Mouse (Mus musculus) ZHBTc4 (cell line): ENCODE measurements around the gene Sall4.
A peak's percentile ranks its signal among the peaks of the same experiment; 100 is the strongest.

Experiments
- DNase-seq: peaks from one replicate; pipeline ENCODE4 v3.0.0-alpha.2; 2011; ENCODE audit warnings: low read depth, low spot score

The Sall4 gene

DNA sequence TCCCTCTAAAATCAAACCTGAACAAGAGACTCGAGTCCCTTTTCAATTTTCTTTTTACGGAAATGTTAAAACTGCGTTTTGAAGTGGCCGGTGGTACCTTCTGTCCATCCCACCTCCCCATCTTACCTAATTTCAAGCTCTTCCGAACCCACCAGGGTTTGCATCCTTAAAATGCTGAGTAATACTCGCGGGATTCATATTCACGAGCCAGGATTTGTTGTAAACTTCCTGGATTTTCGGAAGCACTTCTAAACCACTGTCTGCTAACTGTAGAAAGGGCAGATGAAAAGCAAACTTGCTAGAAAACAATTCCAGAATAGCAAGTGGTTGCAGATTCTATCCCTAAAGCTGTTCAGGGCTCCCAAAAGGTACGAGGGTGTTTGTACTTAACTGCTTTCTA is at the start of gene Sall4:
Sall4 (minus strand) TSS at position 362 of the 400 bp plus-strand sequence.
- no peak for DNase-seq

DNA sequence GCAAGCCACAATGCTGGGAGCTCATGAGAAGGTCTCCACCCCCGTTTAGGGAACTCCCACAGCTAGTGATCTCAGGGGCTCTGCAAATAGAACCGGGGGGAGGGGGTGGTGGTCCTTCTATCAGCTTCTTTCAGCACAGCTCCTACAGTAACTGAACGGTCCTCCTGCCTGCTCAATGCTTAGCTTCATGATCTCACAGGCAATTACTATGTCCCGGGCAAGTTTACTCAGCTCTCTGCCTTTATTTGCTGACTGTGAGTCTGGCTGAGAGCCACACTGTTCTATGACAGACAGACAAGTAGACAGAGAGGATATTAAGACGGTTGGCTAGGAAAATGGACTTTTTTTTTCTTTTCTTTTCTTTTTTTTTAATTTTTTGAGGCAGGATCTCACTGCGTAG is 45.5 kb upstream of the Sall4 start:
- no peak for DNase-seq

DNA sequence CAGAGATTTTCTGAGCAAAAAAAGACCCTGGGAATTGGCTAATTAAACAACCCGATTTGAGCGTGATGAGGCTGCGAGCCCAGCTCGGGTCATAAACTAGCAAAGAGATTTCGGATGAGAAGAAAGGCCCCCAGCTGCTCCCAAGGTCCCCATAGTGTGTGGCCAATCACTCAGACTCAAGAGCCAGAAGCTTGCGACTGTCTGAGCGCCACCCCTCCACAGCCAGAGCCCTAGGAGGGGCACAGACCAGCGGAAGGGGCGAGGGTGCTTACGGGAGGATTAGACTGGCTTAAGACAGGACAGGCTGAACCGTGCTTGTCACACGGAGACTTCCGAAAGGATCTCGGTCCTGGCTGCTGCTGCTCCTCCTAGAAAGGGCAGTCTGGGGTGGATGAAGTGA is 42.2 kb upstream of the Sall4 start:
- DNase-seq: no peak

GRCm38 (mm10) chr2:168807681-168808080 is 39.9 kb upstream of the Sall4 start:
- DNase-seq: no peak

- DNase-seq: no peak
Measured at GRCm38 (mm10) chr2:168803849-168804248, 36.1 kb upstream of the Sall4 start.

DNA sequence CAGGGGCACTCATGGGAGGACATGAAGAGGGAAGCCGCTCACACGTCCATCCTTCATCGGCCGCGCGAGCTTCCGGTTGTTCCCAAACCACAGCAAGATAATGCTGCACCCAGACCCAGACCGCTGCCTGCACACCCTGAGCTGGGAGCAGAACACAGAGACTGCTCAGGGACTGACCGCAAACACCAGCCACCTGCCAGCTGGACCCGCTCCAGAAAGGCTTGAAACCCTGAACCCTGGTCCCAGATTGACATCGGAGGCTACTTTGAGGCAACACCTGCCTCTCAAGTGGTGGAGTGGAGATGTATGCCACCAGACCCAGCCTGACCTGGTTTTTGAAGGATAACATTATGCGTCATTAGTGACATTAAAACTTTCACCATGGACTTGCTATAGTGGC is 31.6 kb upstream of the Sall4 start:
- no peak for DNase-seq

DNA sequence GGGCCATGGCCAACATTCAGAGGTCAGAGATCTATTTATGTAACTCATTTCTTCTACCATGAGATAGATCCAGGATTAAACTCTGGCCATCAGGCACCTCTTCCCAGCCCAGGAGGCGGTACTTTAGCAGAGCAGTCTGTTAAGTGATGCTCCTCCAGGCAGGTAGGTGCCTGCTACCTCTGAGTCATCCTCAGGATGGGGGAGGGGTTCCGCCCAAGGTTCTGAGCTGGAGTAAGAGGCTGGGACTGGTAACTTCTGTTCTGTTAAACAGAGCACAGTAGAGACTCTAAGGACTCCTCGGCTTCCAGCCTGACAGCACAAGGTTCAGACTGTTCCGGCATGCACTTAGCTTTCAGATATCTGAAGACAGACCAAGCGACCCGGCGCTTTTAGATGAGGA is 31.2 kb upstream of the Sall4 start:
- DNase-seq: peak; percentile 68

GRCm38 (mm10) chr2:168791115-168791802 is 23.5 kb upstream of the Sall4 start:
- DNase-seq: peak; percentile 84

DNA sequence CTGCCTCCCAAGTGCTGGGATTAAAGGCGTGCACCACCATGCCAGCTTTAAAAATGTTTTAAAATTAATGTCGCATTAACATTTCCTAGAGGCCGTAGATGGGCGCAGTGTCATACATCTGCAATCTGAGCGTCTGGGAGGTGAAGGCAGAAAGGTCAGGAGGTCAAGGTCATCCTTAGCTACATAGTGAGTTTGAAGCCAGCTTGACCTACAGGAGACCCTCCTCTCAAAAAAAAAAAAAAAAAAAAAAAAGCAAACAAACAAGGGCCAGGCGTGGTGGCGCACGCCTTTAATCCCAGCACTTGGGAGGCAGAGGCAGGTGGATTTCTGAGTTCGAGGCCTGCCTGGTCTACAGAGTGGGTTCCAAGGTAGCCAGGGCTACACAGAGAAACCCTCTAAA is 18.4 kb upstream of the Sall4 start:
- peak; percentile 51 for DNase-seq

DNA sequence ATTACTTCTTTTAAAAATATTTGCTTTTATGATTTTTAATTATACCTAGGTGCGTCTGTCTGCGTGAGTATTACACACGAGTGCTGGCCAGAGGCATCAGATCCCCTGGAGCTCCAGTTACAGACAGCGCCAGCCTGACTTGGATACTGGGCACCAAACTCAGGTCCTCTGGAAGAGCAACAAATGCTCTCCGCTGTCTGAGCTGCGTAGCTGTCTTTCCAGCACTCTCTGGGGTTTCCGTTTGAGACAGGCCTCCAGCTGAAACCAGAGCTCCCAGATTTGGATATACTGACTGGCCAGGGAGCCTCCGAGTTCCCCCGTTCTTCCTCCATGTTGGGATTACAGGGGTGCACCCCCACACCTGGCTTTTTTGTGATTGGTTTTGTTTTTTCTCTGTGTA is 12.9 kb upstream of the Sall4 start:
- peak; percentile 62 for DNase-seq

DNA sequence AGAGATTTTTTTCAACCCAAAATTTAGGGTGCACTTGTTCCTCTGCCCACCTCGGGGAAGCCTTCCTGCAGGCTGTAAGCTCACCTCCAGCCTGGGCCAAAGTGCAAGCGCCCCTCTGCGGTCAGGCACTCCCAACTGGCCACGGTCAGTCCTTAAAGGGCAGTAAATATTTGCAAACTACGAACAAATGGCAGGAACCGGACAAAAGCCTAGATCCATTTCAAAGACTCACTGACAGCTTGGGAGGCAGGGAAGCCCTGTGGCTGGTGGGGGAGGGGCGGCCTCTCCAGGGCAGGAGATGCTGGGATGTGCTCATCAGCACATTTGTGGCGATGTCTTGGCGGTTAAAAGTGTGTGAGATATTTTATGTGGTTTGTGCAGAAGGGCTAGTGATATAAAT is 12.3 kb upstream of the Sall4 start:
- DNase-seq: peak; percentile 76

GRCm38 (mm10) chr2:168777481-168777880 is 9.7 kb upstream of the Sall4 start:
- no peak for DNase-seq

DNA sequence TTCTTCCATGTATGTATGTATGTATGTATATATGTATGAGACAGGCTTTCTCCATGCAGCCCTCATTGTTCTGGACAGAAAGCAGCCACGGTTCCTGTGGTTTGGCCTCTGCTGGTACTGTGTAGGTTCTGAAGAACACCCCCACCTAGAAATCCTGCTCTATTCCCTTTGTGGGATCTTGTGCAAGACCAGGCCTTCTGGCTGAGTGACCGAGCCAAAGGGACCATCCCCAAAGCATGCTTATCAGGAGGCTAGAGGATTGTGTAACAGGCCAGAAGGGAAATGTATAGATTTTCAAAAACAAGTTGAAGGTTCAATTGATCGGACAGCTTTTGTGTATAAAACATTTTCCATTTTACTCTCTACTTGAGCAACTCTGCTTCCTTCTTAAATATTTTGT is 8.5 kb upstream of the Sall4 start:
- no peak for DNase-seq

DNA sequence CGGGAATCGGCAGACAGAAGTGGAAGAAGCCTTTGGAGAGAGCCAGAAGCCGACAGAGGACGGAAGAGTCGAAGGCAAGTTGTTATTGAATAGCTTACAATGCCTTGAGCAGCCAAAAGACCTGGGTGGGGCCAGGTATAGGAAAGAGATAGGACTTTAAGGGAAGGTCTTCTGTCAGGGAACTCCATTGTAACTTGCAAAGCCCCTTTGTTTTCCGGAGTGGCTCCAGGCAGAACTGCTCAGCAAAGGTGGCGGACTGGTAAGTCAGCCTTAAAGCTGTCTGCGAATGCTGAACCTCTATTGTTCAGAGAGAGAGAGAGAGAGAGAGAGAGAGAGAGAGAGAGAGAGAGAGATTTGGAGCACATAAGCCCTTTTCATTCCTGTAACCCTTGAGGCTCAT is 1.5 kb upstream of the Sall4 start:
- peak; percentile 86 for DNase-seq

DNA sequence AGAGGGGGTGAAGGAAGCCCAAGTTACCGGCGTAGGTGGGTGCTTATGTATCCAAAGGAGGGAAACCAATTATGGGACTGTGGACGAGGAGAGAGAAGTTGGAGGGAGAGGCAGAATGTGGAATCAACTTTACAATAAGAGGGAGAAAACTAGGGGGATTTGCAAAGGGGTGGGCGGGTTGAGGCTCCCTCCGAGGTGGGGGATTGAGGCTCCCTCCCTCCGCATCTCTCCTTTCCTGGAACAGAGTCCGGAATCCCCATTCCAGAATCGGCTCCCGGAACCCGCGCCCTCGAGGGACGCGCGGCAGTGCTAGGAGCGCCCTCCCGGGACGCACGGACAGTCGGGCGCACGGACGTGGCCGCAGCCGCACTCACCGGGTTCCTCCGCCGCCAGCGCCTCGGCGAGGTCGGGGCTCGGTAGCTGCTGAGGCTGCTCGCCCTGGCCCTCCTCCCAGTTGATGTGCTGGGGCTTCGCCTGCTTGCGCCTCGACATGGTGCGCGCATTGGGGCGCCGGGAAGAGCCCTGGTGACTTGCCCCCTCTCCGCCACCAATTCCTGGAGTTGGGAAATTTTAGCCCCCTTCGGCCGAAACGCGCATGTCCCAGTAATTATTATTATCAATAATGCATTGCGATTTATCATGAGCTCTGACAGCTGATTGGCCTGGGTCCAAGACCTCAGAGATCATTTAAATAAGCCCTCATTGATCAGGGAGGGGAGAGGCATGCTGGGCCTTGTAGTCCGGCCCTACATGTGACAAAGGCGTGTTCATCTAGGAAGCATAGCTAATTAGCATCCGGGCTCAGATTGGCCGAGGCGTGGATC is 993 bp downstream of the Sall4 start:
- DNase-seq: peak; percentile 96

- peak; percentile 53 for DNase-seq
Measured at GRCm38 (mm10) chr2:168765696-168766537, 1.8 kb downstream of the Sall4 start.

DNA sequence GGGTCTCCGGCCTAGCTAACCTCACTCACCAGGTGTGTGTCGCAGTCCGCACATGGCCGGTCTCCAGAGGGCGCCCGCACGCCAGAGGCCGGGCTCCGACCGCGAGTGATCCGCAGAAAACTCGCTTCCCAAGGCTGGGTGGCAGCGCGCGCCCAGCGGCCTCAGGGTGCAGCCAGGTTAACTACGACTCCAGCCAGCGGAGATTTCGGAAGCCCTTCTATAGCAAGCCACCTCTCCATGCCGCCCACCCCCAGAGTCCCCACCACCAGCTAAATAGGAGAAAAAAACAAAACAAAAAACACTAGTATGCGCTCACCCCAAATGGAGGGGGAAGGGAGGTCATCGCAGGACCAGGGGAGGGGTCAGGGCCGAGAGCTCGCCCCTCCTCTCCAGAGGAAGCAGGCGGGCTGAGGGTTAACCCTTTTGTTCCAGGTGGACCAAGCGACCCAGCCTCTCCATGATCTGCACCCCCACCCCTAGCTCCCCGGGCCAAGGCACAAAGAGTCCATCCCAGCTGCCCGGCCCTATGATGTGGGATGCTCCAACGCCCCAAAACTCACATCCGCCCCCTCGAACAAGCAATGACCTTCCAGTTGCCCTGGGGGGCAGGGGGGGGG is 2.6 kb downstream of the Sall4 start:
- peak; percentile 90 for DNase-seq

- peak; percentile 79 for DNase-seq
Measured at GRCm38 (mm10) chr2:168764460-168764867, 3.3 kb downstream of the Sall4 start.

GRCm38 (mm10) chr2:168763785-168764184 is 4.0 kb downstream of the Sall4 start:
- no peak for DNase-seq

DNA sequence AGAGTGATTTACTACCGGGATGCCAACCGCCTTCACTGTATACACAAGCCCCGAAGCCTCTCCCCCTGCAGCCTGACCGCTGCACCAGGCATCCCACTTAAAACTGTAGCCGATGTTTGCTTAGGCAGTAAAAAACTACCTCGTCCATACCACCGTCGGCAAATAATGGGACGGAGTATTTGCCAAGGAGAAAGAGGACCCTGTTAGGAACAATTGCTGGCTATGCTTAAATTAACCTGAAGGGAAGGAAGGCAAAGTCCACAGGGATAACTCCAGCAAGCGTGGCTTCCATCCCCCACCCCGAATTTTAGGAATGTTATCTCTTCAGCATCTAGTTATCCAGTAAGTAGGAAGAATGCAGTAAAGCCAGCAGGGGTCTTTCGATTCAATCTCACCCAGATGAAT is 5.3 kb downstream of the Sall4 start:
- peak; percentile 85 for DNase-seq

DNA sequence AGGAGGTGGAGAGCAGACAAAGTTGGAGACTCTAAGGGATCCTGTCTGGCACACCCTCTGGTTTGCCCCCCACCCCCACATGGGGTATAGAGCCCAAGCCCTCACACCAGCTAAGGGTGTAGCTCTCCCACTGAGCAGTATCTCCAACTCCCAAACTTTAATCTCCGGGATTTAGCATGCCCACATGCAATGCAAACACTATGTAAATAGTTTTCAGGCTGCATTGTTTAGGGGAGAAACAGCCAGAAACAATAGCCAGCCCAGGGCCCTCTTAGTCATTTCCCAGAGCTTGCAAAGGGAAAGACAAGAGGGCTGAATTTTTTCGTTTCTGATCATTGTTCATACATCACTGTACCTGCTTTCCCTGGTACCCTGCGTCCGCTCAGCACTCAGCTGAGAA is 5.8 kb downstream of the Sall4 start:
- DNase-seq: no peak

- peak; percentile 88 for DNase-seq
Measured at GRCm38 (mm10) chr2:168761141-168761540, 6.6 kb downstream of the Sall4 start.
